Mouse (Mus musculus) intestine, postnatal 0 days (tissue): ENCODE data around the gene Selenbp1. TPM values are rescaled to one million over a fixed set of nuclear protein-coding genes. Genes with fewer than 3 reads are reported as not detected.

Experiments used
- ATAC-seq: fragments of 200-750 bp; cut with Nextera tagmentation; 2 replicates; pipeline ENCODE4 v1.8.0; 2017; ENCODE audit warnings: mild to moderate bottlenecking, moderate TSS enrichment, moderate library complexity
- H3K27ac ChIP-seq: fragments of 300-500 bp; sonication (generic); 2 replicates; pipeline ENCODE4 v1.5.1; 2014; ENCODE audit warnings: mild to moderate bottlenecking, low read depth, low read length, moderate library complexity
- H3K27me3 ChIP-seq: fragments of 300-500 bp; sonication (generic); replicated peaks from 2 replicates; pipeline ENCODE4 v1.6.1; 2014; ENCODE audit warnings: low read length, mixed read lengths; ENCODE audit not compliant: control insufficient read depth, insufficient read depth
- H3K36me3 ChIP-seq: fragments of 300-500 bp; sonication (generic); 2 replicates; pipeline ENCODE4 v1.6.1; 2014; ENCODE audit warnings: mild to moderate bottlenecking, moderate library complexity; ENCODE audit not compliant: control insufficient read depth, insufficient read depth
- H3K4me1 ChIP-seq: fragments of 300-500 bp; sonication (generic); replicated peaks from 2 replicates; pipeline ENCODE4 v1.6.1; 2014; ENCODE audit warnings: antibody characterized with exemption, low read length, mixed read lengths; ENCODE audit not compliant: control insufficient read depth, insufficient read depth
- H3K4me2 ChIP-seq: fragments of 300-500 bp; sonication (generic); replicated peaks from 2 replicates; pipeline ENCODE4 v1.6.1; 2014; ENCODE audit warnings: low read depth, mild to moderate bottlenecking, moderate library complexity
- H3K4me3 ChIP-seq: fragments of 300-500 bp; sonication (generic); 2 replicates; pipeline ENCODE4 v1.5.1; 2014; ENCODE audit warnings: low read depth, low read length
- H3K9ac ChIP-seq: fragments of 300-500 bp; sonication (generic); 2 replicates; pipeline ENCODE4 v1.6.1; 2014; ENCODE audit warnings: mild to moderate bottlenecking, low read depth, low read length
- H3K9me3 ChIP-seq: fragments of 300-500 bp; sonication (generic); 2 replicates; pipeline ENCODE4 v1.6.1; 2016; ENCODE audit warnings: mixed run types; ENCODE audit not compliant: control insufficient read depth
- CTCF ChIP-seq: sonication (generic); IDR thresholded peaks from 2 replicates; pipeline ENCODE4 v1.5.1; 2016; ENCODE audit warnings: low read depth, mild to moderate bottlenecking, control low read depth, antibody characterized with exemption, moderate library complexity
- WGBS: fragments of 180-500 bp; shearing (Covaris S2); extraction: QIAGEN DNeasy Blood & Tissue Kit; methylation state at CpG from one replicate; pipeline ENCODE4 v1.1.7; 2014; 5-methylcytosine and 5-hydroxymethylcytosine counted together
- polyA plus RNA-seq: library from polyadenylated mRNA; unstranded; fragments of >200 nt; fragmentation: Nextera tagmentation; extraction: Ambion mirVana; gene quantifications from 2 replicates; pipeline ENCODE4 v1.2.1, GENCODE M21; 2015

Selenbp1 gene
- polyA plus RNA-seq, 1 experiment from 2014 or later, result 71.6 TPM

GRCm38 (mm10) chr3:94959871-94960270 is 27.0 kb downstream of the Selenbp1 start:
- H3K9me3 ChIP-seq, result no peaks in the 10 kb centered on the region
- peaks cover 34% of the 10 kb centered on the region for H3K36me3 ChIP-seq
- no peak overlapping the region for H3K9ac ChIP-seq
- H3K27me3 ChIP-seq, result no peaks in the 10 kb centered on the region
- no peak overlapping the region for H3K4me2 ChIP-seq
- H3K27ac ChIP-seq, result no peak overlapping the region
- no peak for ATAC-seq
- no peak for TF ChIP-seq CTCF
- no peak overlapping the region for H3K4me3 ChIP-seq
- H3K4me1 ChIP-seq, result no peaks in the 10 kb centered on the region
- 32% methylated on average over 8 of the region's 8 CpGs for WGBS

- Histone ChIP-seq H3K4me2 (no peak overlapping the region), H3K27ac (no peak overlapping the region), H3K36me3 (peaks cover 34% of the 10 kb centered on the region), H3K27me3 (no peaks in the 10 kb centered on the region), H3K4me3 (no peak overlapping the region), H3K9ac (no peak overlapping the region), H3K4me1 (no peaks in the 10 kb centered on the region), H3K9me3 (no peaks in the 10 kb centered on the region)
- WGBS, result 51% methylated on average over 5 of the region's 5 CpGs
- no peak for ATAC-seq
- TF ChIP-seq CTCF, result no peak
Measured at GRCm38 (mm10) chr3:94960322-94960721, 27.5 kb downstream of the Selenbp1 start.

- Histone ChIP-seq H3K27ac (no peak overlapping the region), H3K9me3 (no peaks in the 10 kb centered on the region), H3K9ac (no peak overlapping the region), H3K4me1 (no peaks in the 10 kb centered on the region), H3K4me3 (no peak overlapping the region), H3K27me3 (no peaks in the 10 kb centered on the region), H3K4me2 (no peak overlapping the region), H3K36me3 (no peaks in the 10 kb centered on the region)
- no peak for ATAC-seq
- TF ChIP-seq CTCF, result no peak
- 100% methylated on average over 1 of the region's 1 CpGs for WGBS
Measured at GRCm38 (mm10) chr3:94964989-94965388, 32.1 kb downstream of the Selenbp1 start.

GRCm38 (mm10) chr3:94965878-94966277 is 33.0 kb downstream of the Selenbp1 start:
- no peaks in the 10 kb centered on the region for H3K4me1 ChIP-seq
- H3K9me3 ChIP-seq, result no peaks in the 10 kb centered on the region
- no peak for TF ChIP-seq CTCF
- WGBS, result 47% methylated on average over 1 of the region's 1 CpGs
- no peaks in the 10 kb centered on the region for H3K27me3 ChIP-seq
- no peak for ATAC-seq
- no peak overlapping the region for H3K27ac ChIP-seq
- H3K9ac ChIP-seq, result no peak overlapping the region
- no peak overlapping the region for H3K4me3 ChIP-seq
- H3K4me2 ChIP-seq, result no peak overlapping the region
- no peaks in the 10 kb centered on the region for H3K36me3 ChIP-seq

- Histone ChIP-seq H3K4me3 (no peak overlapping the region), H3K9ac (no peak overlapping the region), H3K27ac (no peak overlapping the region), H3K36me3 (no peaks in the 10 kb centered on the region), H3K9me3 (no peaks in the 10 kb centered on the region), H3K4me1 (no peaks in the 10 kb centered on the region; the same call in 1 of the 2 replicates), H3K4me2 (no peak overlapping the region), H3K27me3 (no peaks in the 10 kb centered on the region)
- no peak for ATAC-seq
- TF ChIP-seq CTCF, result no peak
- WGBS, result 71% methylated on average over 3 of the region's 3 CpGs
Measured at GRCm38 (mm10) chr3:94972552-94972951, 39.7 kb downstream of the Selenbp1 start.

GRCm38 (mm10) chr3:94973620-94974019 is 40.8 kb downstream of the Selenbp1 start:
- H3K9ac ChIP-seq, result no peak overlapping the region
- H3K4me1 ChIP-seq, result no peaks in the 10 kb centered on the region; the same call in 1 of the 2 replicates
- no peak for ATAC-seq
- H3K4me2 ChIP-seq, result peak overlapping the region; percentile 82
- no peaks in the 10 kb centered on the region for H3K9me3 ChIP-seq
- no peak overlapping the region for H3K27ac ChIP-seq
- 84% methylated on average over 5 of the region's 5 CpGs for WGBS
- TF ChIP-seq CTCF, result no peak
- H3K27me3 ChIP-seq, result no peaks in the 10 kb centered on the region
- no peak overlapping the region for H3K4me3 ChIP-seq
- no peaks in the 10 kb centered on the region for H3K36me3 ChIP-seq

- peak; percentile 12; the same call in 1 of the 2 replicates for ATAC-seq
- no peak for TF ChIP-seq CTCF
- WGBS, result 18% methylated on average over 9 of the region's 9 CpGs
- Histone ChIP-seq H3K4me2 (peak overlapping the region; percentile 82), H3K36me3 (no peaks in the 10 kb centered on the region), H3K4me1 (no peaks in the 10 kb centered on the region; the same call in 1 of the 2 replicates), H3K27ac (no peak overlapping the region), H3K9me3 (no peaks in the 10 kb centered on the region), H3K27me3 (no peaks in the 10 kb centered on the region), H3K9ac (peak overlapping the region; percentile 97; the same call in 1 of the 2 replicates), H3K4me3 (peak overlapping the region; percentile 92)
Measured at GRCm38 (mm10) chr3:94974026-94974527, 41.2 kb downstream of the Selenbp1 start.
